Mouse (Mus musculus) activated CD4-positive, CD25-positive, alpha-beta regulatory T cell, adult 4 months (primary cell): ENCODE measurements around the gene H2al1a. TPM values are rescaled to one million over a fixed set of nuclear protein-coding genes. Genes with fewer than 3 reads are reported as not detected.
"Not testable (repeated sequence)": the region's sequence is repeated elsewhere in the genome, so short reads cannot be mapped to it uniquely, and the experiment has no call there.

Experiments
- ATAC-seq: one replicate; pipeline ENCODE4 v1.8.0; 2017
- polyA plus RNA-seq, 2 experiments: library from polyadenylated mRNA; unstranded; fragments of 100-300 nt; shearing (Covaris generic); gene quantifications; one replicate each; pipeline ENCODE4 v1.2.1; 2017

H2al1a gene
- polyA plus RNA-seq: not detected

GRCm38 (mm10) chrX:11298957-11299356 is at the start of gene H2al1a:
H2al1a (plus strand) TSS chrX:11299257.
- ATAC-seq: not testable (repeated sequence)

GRCm38 (mm10) chrX:11250155-11250554 is 48.9 kb upstream of the H2al1a start:
- no peak for ATAC-seq

GRCm38 (mm10) chrX:11254062-11254461 is 45.0 kb upstream of the H2al1a start:
- peak; percentile 61 for ATAC-seq

- ATAC-seq: peak; percentile 55
Measured at GRCm38 (mm10) chrX:11254521-11255207, 44.4 kb upstream of the H2al1a start.

- ATAC-seq: no peak
Measured at GRCm38 (mm10) chrX:11255564-11256360, 43.3 kb upstream of the H2al1a start.

- no peak for ATAC-seq
Measured at GRCm38 (mm10) chrX:11264918-11265317, 34.1 kb upstream of the H2al1a start.

GRCm38 (mm10) chrX:11267791-11268190 is 31.3 kb upstream of the H2al1a start:
- no peak for ATAC-seq

- no peak for ATAC-seq
Measured at GRCm38 (mm10) chrX:11269074-11269473, 30.0 kb upstream of the H2al1a start.

GRCm38 (mm10) chrX:11273190-11273589 is 25.9 kb upstream of the H2al1a start:
- ATAC-seq: no peak

- ATAC-seq: no peak
Measured at GRCm38 (mm10) chrX:11277083-11277482, 22.0 kb upstream of the H2al1a start.

GRCm38 (mm10) chrX:11280741-11281140 is 18.3 kb upstream of the H2al1a start:
- ATAC-seq: no peak

- ATAC-seq: no peak
Measured at GRCm38 (mm10) chrX:11288306-11288882, 10.7 kb upstream of the H2al1a start.

- ATAC-seq: no peak
Measured at GRCm38 (mm10) chrX:11289244-11289643, 9.8 kb upstream of the H2al1a start.

GRCm38 (mm10) chrX:11302132-11302531 is 3.1 kb downstream of the H2al1a start, which contains the start of gene H2al1b:
H2al1b (plus strand) TSS chrX:11302432.
- not testable (repeated sequence) for ATAC-seq

- not testable (repeated sequence) for ATAC-seq
Measured at GRCm38 (mm10) chrX:11305355-11305754, 6.3 kb downstream of the H2al1a start, which contains the start of gene H2al1c. H2al1c (plus strand) TSS chrX:11305655.

GRCm38 (mm10) chrX:11308524-11308923 is 9.5 kb downstream of the H2al1a start, which contains the start of gene H2al1d:
H2al1d (plus strand) TSS chrX:11308824.
- not testable (repeated sequence) for ATAC-seq

- ATAC-seq: not testable (repeated sequence)
Measured at GRCm38 (mm10) chrX:11311634-11312033, 12.6 kb downstream of the H2al1a start, which contains the start of gene H2al1e. H2al1e (plus strand) TSS chrX:11311934.

- ATAC-seq: not testable (repeated sequence)
Measured at GRCm38 (mm10) chrX:11314858-11315257, 15.8 kb downstream of the H2al1a start, which contains the start of gene H2al1f. H2al1f (plus strand) TSS chrX:11315158.

GRCm38 (mm10) chrX:11317956-11318355 is 18.9 kb downstream of the H2al1a start, which contains the start of gene H2al1g:
H2al1g (plus strand) TSS chrX:11318256.
- not testable (repeated sequence) for ATAC-seq

- ATAC-seq: not testable (repeated sequence)
Measured at GRCm38 (mm10) chrX:11321192-11321591, 22.1 kb downstream of the H2al1a start, which contains the start of gene H2al1h. H2al1h (plus strand) TSS chrX:11321492.

GRCm38 (mm10) chrX:11324359-11324758 is 25.3 kb downstream of the H2al1a start, which contains the start of gene H2al1i:
H2al1i (plus strand) TSS chrX:11324659.
- ATAC-seq: not testable (repeated sequence)

GRCm38 (mm10) chrX:11327522-11327921 is 28.5 kb downstream of the H2al1a start, which contains the start of gene H2al1j:
H2al1j (plus strand) TSS chrX:11327822.
- not testable (repeated sequence) for ATAC-seq
